Mouse (Mus musculus) brain, embryonic 14.5 days (tissue): ENCODE data around the gene Tmem35b.

Experiments used
- CTCF ChIP-seq: fragments of 200-500 bp; IDR thresholded peaks from 2 replicates; pipeline ENCODE4 v1.5.1; 2012; ENCODE audit warnings: inconsistent platforms, mild to moderate bottlenecking, moderate library complexity, borderline replicate concordance; ENCODE audit not compliant: insufficient read depth, insufficient read length; ENCODE audit errors: extremely low read depth
- POLR2A ChIP-seq: fragments of 200-500 bp; IDR thresholded peaks from 2 replicates; pipeline ENCODE4 v1.6.1; 2012; ENCODE audit warnings: mild to moderate bottlenecking, inconsistent platforms, borderline replicate concordance; ENCODE audit not compliant: poor library complexity, insufficient read depth, insufficient read length, severe bottlenecking; ENCODE audit errors: extremely low read depth

- TF ChIP-seq POLR2A (no peak), CTCF (no peak)
Measured at GRCm38 (mm10) chr4:127123391-127123790, at the start of gene Tmem35b.
